Mouse (Mus musculus): ENCODE data around the gene Tex12. TPM values are rescaled to one million over a fixed set of nuclear protein-coding genes. Genes with fewer than 3 reads are reported as not detected.
A peak's percentile ranks its signal among the peaks of the same experiment; 100 is the strongest.

Gene Tex12
- total RNA-seq (2014; rRNA removed) (not detected in 2 replicates), polyA plus RNA-seq (2015; fragmentation: Nextera tagmentation; extraction: Ambion mirVana) (not detected in 2 replicates)

- H3K36me3 ChIP-seq (ENCODE audit: insufficient read depth, low read length): no peaks in the 10 kb centered on the region
- H3K4me1 ChIP-seq (ENCODE audit: insufficient read depth, low read length): no peaks in the 10 kb centered on the region
- H3K4me2 ChIP-seq (ENCODE audit: low read depth, low read length, poor library complexity, severe bottlenecking): no peak within 1 kb of the TSS
- no peak within 1 kb of the TSS for H3K27ac ChIP-seq (ENCODE audit: low read depth, low read length)
- H3K27me3 ChIP-seq (ENCODE audit: insufficient read depth, low read length): no peaks in the 10 kb centered on the region
- no peak for TF ChIP-seq CTCF (IDR thresholded peaks at IDR 0.05)
- WGBS: 90% methylated on average over 38 of the region's 38 CpGs
- ATAC-seq (ENCODE audit: low FRiP score) (no peak), DNase-seq (ENCODE audit: low spot score) (no peak)
- H3K4me3 ChIP-seq (ENCODE audit: low read depth, low read length): no peak within 1 kb of the TSS
- H3K9me3 ChIP-seq (ENCODE audit: low read length): no peaks in the 10 kb centered on the region
- H3K9ac ChIP-seq (replicated peaks; ENCODE audit: low read length, poor library complexity, severe bottlenecking): no peak within 1 kb of the TSS
These were observed at the start of gene Tex12 for GRCm38 (mm10) chr9:50561145-50561917. Tex12 (minus strand) TSS chr9:50561325.

GRCm38 (mm10) chr9:50604338-50604737 lies 43.2 kb upstream of the Tex12 start:
- H3K27me3 ChIP-seq (ENCODE audit: insufficient read depth, low read length): no peaks in the 10 kb centered on the region
- TF ChIP-seq CTCF (IDR thresholded peaks at IDR 0.05): no peak
- WGBS: 4% methylated on average over 6 of the region's 6 CpGs
- ATAC-seq (ENCODE audit: low FRiP score) (no peak), DNase-seq (ENCODE audit: low spot score) (no peak)
- peak overlapping the region; percentile 55 for H3K4me2 ChIP-seq (ENCODE audit: low read depth, low read length, poor library complexity, severe bottlenecking)
- H3K4me3 ChIP-seq (ENCODE audit: low read depth, low read length): peak overlapping the region; percentile 63
- H3K4me1 ChIP-seq (ENCODE audit: insufficient read depth, low read length): peaks cover 14% of the 10 kb centered on the region
- no peaks in the 10 kb centered on the region for H3K9me3 ChIP-seq (ENCODE audit: low read length)
- H3K36me3 ChIP-seq (ENCODE audit: insufficient read depth, low read length): peaks cover 17% of the 10 kb centered on the region
- peak overlapping the region; percentile 76 for H3K9ac ChIP-seq (replicated peaks; ENCODE audit: low read length, poor library complexity, severe bottlenecking)
- peak overlapping the region; percentile 89 for H3K27ac ChIP-seq (ENCODE audit: low read depth, low read length)

- Histone ChIP-seq H3K27me3 (ENCODE audit: insufficient read depth, low read length) (no peaks in the 10 kb centered on the region), H3K4me2 (ENCODE audit: low read depth, low read length, poor library complexity, severe bottlenecking) (peak overlapping the region; percentile 55), H3K9ac (replicated peaks; ENCODE audit: low read length, poor library complexity, severe bottlenecking) (peak overlapping the region; percentile 76), H3K4me3 (ENCODE audit: low read depth, low read length) (peak overlapping the region; percentile 63), H3K36me3 (ENCODE audit: insufficient read depth, low read length) (peaks cover 21% of the 10 kb centered on the region), H3K9me3 (ENCODE audit: low read length) (no peaks in the 10 kb centered on the region), H3K4me1 (ENCODE audit: insufficient read depth, low read length) (peaks cover 14% of the 10 kb centered on the region), H3K27ac (ENCODE audit: low read depth, low read length) (peak overlapping the region; percentile 89)
- TF ChIP-seq CTCF (IDR thresholded peaks at IDR 0.05): no peak; the same call in 1 of the 2 replicates
- DNase-seq (ENCODE audit: low spot score) (no peak), ATAC-seq (ENCODE audit: low FRiP score) (peak; percentile 87; the same call in 1 of the 2 replicates)
- WGBS: 0% methylated on average over 24 of the region's 24 CpGs
These were observed 42.8 kb upstream of the Tex12 start for GRCm38 (mm10) chr9:50603998-50604324.

- Histone ChIP-seq H3K27ac (ENCODE audit: low read depth, low read length) (peak within 1 kb of the TSS; percentile 89), H3K27me3 (ENCODE audit: insufficient read depth, low read length) (no peaks in the 10 kb centered on the region), H3K9ac (replicated peaks; ENCODE audit: low read length, poor library complexity, severe bottlenecking) (peak within 1 kb of the TSS; percentile 76), H3K36me3 (ENCODE audit: insufficient read depth, low read length) (peaks cover 24% of the 10 kb centered on the region), H3K4me2 (ENCODE audit: low read depth, low read length, poor library complexity, severe bottlenecking) (peak within 1 kb of the TSS; percentile 55), H3K4me3 (ENCODE audit: low read depth, low read length) (peak within 1 kb of the TSS; percentile 63), H3K9me3 (ENCODE audit: low read length) (no peaks in the 10 kb centered on the region), H3K4me1 (ENCODE audit: insufficient read depth, low read length) (peaks cover 14% of the 10 kb centered on the region)
- WGBS: 1% methylated on average over 48 of the region's 48 CpGs
- DNase-seq (ENCODE audit: low spot score) (peak; percentile 98), ATAC-seq (ENCODE audit: low FRiP score) (peak; percentile 95)
- TF ChIP-seq CTCF (IDR thresholded peaks at IDR 0.05): peak; percentile 67; the same call in 1 of the 2 replicates
These were observed 42.3 kb upstream of the Tex12 start, which contains the start of the genes Sdhd and Timm8b for GRCm38 (mm10) chr9:50603189-50603997. Sdhd (minus strand) TSS chr9:50603812. Timm8b (plus strand) TSS chr9:50603910.

GRCm38 (mm10) chr9:50602055-50602845 lies 41.1 kb upstream of the Tex12 start:
- Histone ChIP-seq H3K4me3 (ENCODE audit: low read depth, low read length) (peak overlapping the region; percentile 63), H3K27me3 (ENCODE audit: insufficient read depth, low read length) (no peaks in the 10 kb centered on the region), H3K9me3 (ENCODE audit: low read length) (no peaks in the 10 kb centered on the region), H3K9ac (replicated peaks; ENCODE audit: low read length, poor library complexity, severe bottlenecking) (peak overlapping the region; percentile 76; the same call in 1 of the 2 replicates), H3K36me3 (ENCODE audit: insufficient read depth, low read length) (peaks cover 30% of the 10 kb centered on the region), H3K27ac (ENCODE audit: low read depth, low read length) (no peak overlapping the region), H3K4me2 (ENCODE audit: low read depth, low read length, poor library complexity, severe bottlenecking) (peak overlapping the region; percentile 55), H3K4me1 (ENCODE audit: insufficient read depth, low read length) (peaks cover 14% of the 10 kb centered on the region)
- 98% methylated on average over 7 of the region's 7 CpGs for WGBS
- TF ChIP-seq CTCF (IDR thresholded peaks at IDR 0.05): no peak
- DNase-seq (ENCODE audit: low spot score) (no peak), ATAC-seq (ENCODE audit: low FRiP score) (no peak)

Measured in midbrain, postnatal 0 days (tissue).